ENCODE assay signal across 27 mouse cellular contexts in the genomic region with DNA sequence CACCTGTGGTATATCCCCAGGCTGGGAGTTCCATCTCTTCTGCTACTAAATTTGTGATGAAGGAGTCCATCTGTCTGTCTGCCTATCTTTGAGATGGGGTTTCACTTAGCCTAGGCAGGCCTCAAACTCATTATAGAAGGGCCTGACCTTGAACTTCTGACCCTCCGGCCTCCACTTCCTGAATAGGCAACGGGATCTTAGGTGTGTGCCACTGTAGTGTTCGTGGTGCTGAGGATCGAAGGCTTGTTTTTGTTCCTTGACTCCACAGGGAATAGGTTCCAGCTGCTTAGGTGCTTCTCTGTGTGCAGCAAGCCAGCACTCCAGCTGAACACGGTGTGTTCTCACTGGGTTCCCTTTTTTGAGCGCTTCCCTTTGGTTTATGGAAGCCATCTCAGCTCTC. TPM values are rescaled to one million over a fixed set of nuclear protein-coding genes. Genes with fewer than 3 reads are reported as not detected.
A peak's percentile ranks its signal among the peaks of the same experiment; 100 is the strongest.
DNase-seq lines count a peak whose midpoint lies in the region; ATAC-seq and TF ChIP-seq lines count a peak whose summit lies in the region.
"Had no signal": no experiment of that assay in that cellular context is flagged by ENCODE, and none has a peak within 500 bp of the region (broad histone marks: within the 10 kb centered on the region; RNA-seq: fewer than 3 reads in every experiment).

No protein-coding gene starts in this region.

- no peak overlapping the region for H3K4me3 ChIP-seq in forebrain, postnatal 0 days (ENCODE audit: low read depth, low read length)
- H3K4me3 ChIP-seq: embryonic facial prominence, embryonic 13.5 days; embryonic facial prominence, embryonic 15.5 days; erythroblast, embryonic 14.5 days; forebrain, embryonic 10.5 days; forebrain, embryonic 12.5 days had no signal

- H3K4me2 ChIP-seq in forebrain, postnatal 0 days (ENCODE audit: low read depth) = no peak overlapping the region
- H3K4me2 ChIP-seq: embryonic facial prominence, embryonic 13.5 days; embryonic facial prominence, embryonic 15.5 days; forebrain, embryonic 12.5 days had no signal

- no peak overlapping the region for H3K27ac ChIP-seq in forebrain, postnatal 0 days (ENCODE audit: low read depth, low read length)
- H3K27ac ChIP-seq: embryonic facial prominence, embryonic 13.5 days; embryonic facial prominence, embryonic 15.5 days; forebrain, embryonic 10.5 days; forebrain, embryonic 12.5 days had no signal

- 89% methylated on average over 6 of the region's 6 CpGs for WGBS in forebrain, postnatal 0 days

- no peaks in the 10 kb centered on the region for H3K9me3 ChIP-seq in forebrain, postnatal 0 days (ENCODE audit: low read length)
- H3K9me3 ChIP-seq: embryonic facial prominence, embryonic 13.5 days; embryonic facial prominence, embryonic 15.5 days; forebrain, embryonic 10.5 days; forebrain, embryonic 12.5 days had no signal

- H3K9ac ChIP-seq in forebrain, postnatal 0 days = no peak overlapping the region
- H3K9ac ChIP-seq: embryonic facial prominence, embryonic 13.5 days; embryonic facial prominence, embryonic 15.5 days; forebrain, embryonic 12.5 days had no signal

- no peaks in the 10 kb centered on the region for H3K27me3 ChIP-seq in forebrain, postnatal 0 days (ENCODE audit: insufficient read depth, low read length)
- H3K27me3 ChIP-seq: embryonic facial prominence, embryonic 13.5 days; embryonic facial prominence, embryonic 15.5 days; forebrain, embryonic 12.5 days; Patski had no signal

- TF ChIP-seq CTCF in forebrain, postnatal 0 days (IDR thresholded peaks at IDR 0.05; ENCODE audit: low read depth) = no peak

- peak; percentile 65 for DNase-seq in ES-CJ7 (ENCODE audit: low read depth, low spot score)
- DNase-seq in R1 (ENCODE audit: low read depth, low spot score) = peak; percentile 88
- DNase-seq in adrenal gland, postnatal 14 days = no peak
- DNase-seq in layer of hippocampus, adult 9-10 months (ENCODE audit: low spot score) = no peak
- DNase-seq in forebrain, postnatal 0 days = no peak
- DNase-seq: adrenal gland, adult 8-10 months; adrenal gland, postnatal 25 days; cerebellum, adult 11 months; cerebellum, adult 18-20 months; cerebellum, adult 8-10 months; cerebellum, adult 9-11 months; cerebellum, postnatal 14 days; cerebellum, postnatal 36 days; embryo, embryonic 11 days had no signal

- no peaks in the 10 kb centered on the region for H3K36me3 ChIP-seq in forebrain, postnatal 0 days (ENCODE audit: insufficient read depth)
- H3K36me3 ChIP-seq: embryonic facial prominence, embryonic 13.5 days; embryonic facial prominence, embryonic 15.5 days; forebrain, embryonic 12.5 days; G1E had no signal

- no peak for ATAC-seq in forebrain, postnatal 0 days
- ATAC-seq: activated CD4-positive, CD25-positive, alpha-beta regulatory T cell, adult 4 months; forebrain, embryonic 14.5 days; forebrain, embryonic 16.5 days; Patski had no signal

- no peaks in the 10 kb centered on the region for H3K4me1 ChIP-seq in forebrain, postnatal 0 days (ENCODE audit: insufficient read depth)
- H3K4me1 ChIP-seq: embryonic facial prominence, embryonic 13.5 days; embryonic facial prominence, embryonic 15.5 days; forebrain, embryonic 10.5 days; forebrain, embryonic 12.5 days had no signal

RNA-seq across cellular contexts. Expression of a gene that starts 13.9 kb away (rescaled TPM):
- 5.9 and 8.4 TPM in 2 replicates for total RNA-seq in adrenal gland, postnatal 14 days (2021)
- 31.5 and 36.8 TPM in 2 replicates for total RNA-seq in forebrain, postnatal 0 days (2014; rRNA removed)
- 38.7 and 39.2 TPM in 2 replicates for polyA plus RNA-seq in forebrain, postnatal 0 days (2015; fragmentation: Nextera tagmentation; extraction: Ambion mirVana)
- total RNA-seq: common myeloid progenitor, adult 5-6 weeks had no signal
- polyA plus RNA-seq: erythroblast, embryonic 14.5 days; G1E had no signal

RNA-seq across cellular contexts. Expression of a gene that starts 36.3 kb away (rescaled TPM):
- not detected in 2 replicates for total RNA-seq in adrenal gland, postnatal 14 days (2021)
- total RNA-seq in forebrain, postnatal 0 days (2014; rRNA removed) = 0.08 and 0.29 TPM in 2 replicates
- 0.35 and 0.43 TPM in 2 replicates for polyA plus RNA-seq in forebrain, postnatal 0 days (2015; fragmentation: Nextera tagmentation; extraction: Ambion mirVana)
- total RNA-seq: adrenal gland, postnatal 25 days; adrenal gland, postnatal 4 days; common myeloid progenitor, adult 5-6 weeks; G1E had no signal
- polyA plus RNA-seq: activated CD4-positive, CD25-positive, alpha-beta regulatory T cell, adult 4 months; C2C12; embryonic facial prominence, embryonic 13.5 days; erythroblast, embryonic 14.5 days; forebrain, embryonic 10.5 days; forebrain, embryonic 12.5 days; forebrain, embryonic 14.5 days; G1E; Patski had no signal

Comparison
In these comparisons a context has a peak if more than half of its experiments do, and no peak if none do; other contexts are left out.
1. DNase-seq: peak in ES-CJ7 (single experiment) and R1 (single experiment); none in adrenal gland, postnatal 14 days (single experiment), layer of hippocampus, adult 9-10 months (single experiment) and forebrain, postnatal 0 days (single experiment).